ENCODE assay signal across 8 mouse cellular contexts in genomic region chr5:143434421-143434820, GRCm38 (mm10). TPM values are rescaled to one million over a fixed set of nuclear protein-coding genes. Genes with fewer than 3 reads are reported as not detected.
A peak's percentile ranks its signal among the peaks of the same experiment; 100 is the strongest.
DNase-seq lines count a peak whose midpoint lies in the region; ATAC-seq and TF ChIP-seq lines count a peak whose summit lies in the region.

No protein-coding gene starts in this region.

- no peaks in the 10 kb centered on the region for H3K36me3 ChIP-seq in neural tube, embryonic 15.5 days
- H3K36me3 ChIP-seq in hindbrain, postnatal 0 days (ENCODE audit: insufficient read depth, low read length): no peaks in the 10 kb centered on the region
- H3K36me3 ChIP-seq in limb, embryonic 14.5 days (ENCODE audit: control insufficient read depth, insufficient read depth, low read length): no peaks in the 10 kb centered on the region

- TF ChIP-seq CTCF in hindbrain, postnatal 0 days (IDR thresholded peaks at IDR 0.05; ENCODE audit: low read depth): peak; percentile 83
- peak; percentile 84 for TF ChIP-seq CTCF in olfactory bulb, adult 2 months (IDR thresholded peaks at IDR 0.05; ENCODE audit: insufficient read depth, low read depth, low read length)

- H3K27me3 ChIP-seq in neural tube, embryonic 15.5 days (replicated peaks): no peaks in the 10 kb centered on the region
- H3K27me3 ChIP-seq in hindbrain, postnatal 0 days (ENCODE audit: insufficient read depth, low read length): no peaks in the 10 kb centered on the region
- H3K27me3 ChIP-seq in limb, embryonic 14.5 days (ENCODE audit: control insufficient read depth, insufficient read depth, low read length): no peaks in the 10 kb centered on the region

- H3K9ac ChIP-seq in neural tube, embryonic 15.5 days (replicated peaks): no peak overlapping the region
- H3K9ac ChIP-seq in hindbrain, postnatal 0 days (replicated peaks; ENCODE audit: low read length): no peak overlapping the region
- no peak overlapping the region for H3K9ac ChIP-seq in limb, embryonic 14.5 days (ENCODE audit: low read depth, low read length, severe bottlenecking)

- no peak overlapping the region for H3K4me3 ChIP-seq in neural tube, embryonic 15.5 days (replicated peaks)
- H3K4me3 ChIP-seq in hindbrain, postnatal 0 days (ENCODE audit: low read length): no peak overlapping the region
- H3K4me3 ChIP-seq in limb, embryonic 14.5 days (replicated peaks; ENCODE audit: low read length): no peak overlapping the region
- H3K4me3 ChIP-seq in olfactory bulb, adult 2 months (ENCODE audit: insufficient read depth, low read depth, low read length): no peak overlapping the region

- H3K4me2 ChIP-seq in neural tube, embryonic 15.5 days: no peak overlapping the region
- no peak overlapping the region for H3K4me2 ChIP-seq in hindbrain, postnatal 0 days (ENCODE audit: low read depth, low read length)
- H3K4me2 ChIP-seq in limb, embryonic 14.5 days (replicated peaks; ENCODE audit: low read depth, low read length, severe bottlenecking): no peak overlapping the region

- H3K27ac ChIP-seq in neural tube, embryonic 15.5 days (replicated peaks): no peak overlapping the region
- no peak overlapping the region for H3K27ac ChIP-seq in hindbrain, postnatal 0 days
- H3K27ac ChIP-seq in limb, embryonic 14.5 days (replicated peaks; ENCODE audit: low read depth, low read length): no peak overlapping the region
- H3K27ac ChIP-seq in olfactory bulb, adult 2 months (ENCODE audit: insufficient read depth, low read depth, low read length): no peak overlapping the region

- no peaks in the 10 kb centered on the region for H3K4me1 ChIP-seq in neural tube, embryonic 15.5 days
- no peaks in the 10 kb centered on the region for H3K4me1 ChIP-seq in hindbrain, postnatal 0 days (ENCODE audit: insufficient read depth, low read length)
- H3K4me1 ChIP-seq in limb, embryonic 14.5 days (ENCODE audit: control insufficient read depth, insufficient read depth, low read length): no peaks in the 10 kb centered on the region
- no peaks in the 10 kb centered on the region for H3K4me1 ChIP-seq in olfactory bulb, adult 2 months (ENCODE audit: control insufficient read depth, insufficient read depth, low read length)

- no peak for ATAC-seq in neural tube, embryonic 15.5 days (ENCODE audit: low FRiP score)
- no peak for ATAC-seq in hindbrain, postnatal 0 days
- ATAC-seq in limb, embryonic 14.5 days (ENCODE audit: low FRiP score, low read depth): peak; percentile 44; the same call in 1 of the 2 replicates

- H3K9me3 ChIP-seq in neural tube, embryonic 15.5 days (replicated peaks): no peaks in the 10 kb centered on the region
- no peaks in the 10 kb centered on the region for H3K9me3 ChIP-seq in hindbrain, postnatal 0 days (ENCODE audit: low read length)
- H3K9me3 ChIP-seq in limb, embryonic 14.5 days (ENCODE audit: control insufficient read depth, low read length): no peaks in the 10 kb centered on the region

- no peak for TF ChIP-seq POLR2A in limb, embryonic 14.5 days (IDR thresholded peaks at IDR 0.05; ENCODE audit: borderline replicate concordance, extremely low read depth, insufficient read depth, insufficient read length)
- TF ChIP-seq POLR2A in olfactory bulb, adult 2 months (IDR thresholded peaks at IDR 0.05; ENCODE audit: insufficient read depth, low read depth, low read length): no peak

- 6% methylated on average over 4 of the region's 4 CpGs for WGBS in neural tube, embryonic 15.5 days
- WGBS in hindbrain, postnatal 0 days: 7% methylated on average over 4 of the region's 4 CpGs
- WGBS in limb, embryonic 14.5 days: 2% methylated on average over 4 of the region's 4 CpGs
- WGBS in olfactory bulb, adult 2 months: 16% methylated on average over 4 of the region's 4 CpGs

- DNase-seq in neural tube, embryonic 10.5 days (ENCODE audit: extremely low spot score, low spot score): peak; percentile 82
- peak; percentile 65 for DNase-seq in adrenal gland, adult 2 months
- peak; percentile 70 for DNase-seq in embryo, embryonic 11.5 days (ENCODE audit: low read depth, low spot score)
- DNase-seq in hindbrain, postnatal 0 days (ENCODE audit: low spot score): peak; percentile 78
- DNase-seq in limb, embryonic 14.5 days (ENCODE audit: low spot score): peak; percentile 42
- peak; percentile 64 to 72 for DNase-seq in thymus, postnatal 36 days

RNA-seq across cellular contexts. Expression of gene Daglb, which starts 30.0 kb away (rescaled TPM):
- polyA plus RNA-seq in neural tube, embryonic 15.5 days (2015; fragmentation: Nextera tagmentation; extraction: Ambion mirVana): 20.4 and 21.9 TPM in 2 replicates
- total RNA-seq in adrenal gland, adult 2 months (2021): 10 to 100 TPM; 19.0 to 19.4 TPM
- 29.3 and 33.0 TPM in 2 replicates for polyA plus RNA-seq in adrenal gland, adult 2 months (2012; rRNA removed)
- total RNA-seq in hindbrain, postnatal 0 days (2014; rRNA removed): 30.1 and 30.5 TPM in 2 replicates
- 19.3 and 20.3 TPM in 2 replicates for polyA plus RNA-seq in hindbrain, postnatal 0 days (2015; fragmentation: Nextera tagmentation; extraction: Ambion mirVana)
- 7.9 and 9.8 TPM in 2 replicates for polyA plus RNA-seq in limb, embryonic 14.5 days (2012; rRNA removed)
- polyA plus RNA-seq in limb, embryonic 14.5 days (2014; fragmentation: Nextera tagmentation; extraction: Ambion mirVana): 7.3 and 8.3 TPM in 2 replicates
- polyA plus RNA-seq in olfactory bulb, adult 2 months (2012; ENCODE audit: insufficient read depth, insufficient read length, low replicate concordance, missing spikeins): not detected in 2 replicates

RNA-seq across cellular contexts. Expression of gene Kdelr2, which starts 30.8 kb away (rescaled TPM):
- polyA plus RNA-seq in neural tube, embryonic 15.5 days (2015; fragmentation: Nextera tagmentation; extraction: Ambion mirVana): 141 and 151 TPM in 2 replicates
- total RNA-seq in adrenal gland, adult 2 months (2021): 100 to 1,000 TPM in 1 of 2 experiments, 10 to 100 TPM in 1; 96.0 to 107 TPM
- 101 and 109 TPM in 2 replicates for polyA plus RNA-seq in adrenal gland, adult 2 months (2012; rRNA removed)
- total RNA-seq in hindbrain, postnatal 0 days (2014; rRNA removed): 91.8 and 108 TPM in 2 replicates
- polyA plus RNA-seq in hindbrain, postnatal 0 days (2015; fragmentation: Nextera tagmentation; extraction: Ambion mirVana): 140 and 143 TPM in 2 replicates
- polyA plus RNA-seq in limb, embryonic 14.5 days (2012; rRNA removed): 189 and 268 TPM in 2 replicates
- polyA plus RNA-seq in limb, embryonic 14.5 days (2014; fragmentation: Nextera tagmentation; extraction: Ambion mirVana): 463 and 493 TPM in 2 replicates
- polyA plus RNA-seq in olfactory bulb, adult 2 months (2012; ENCODE audit: insufficient read depth, insufficient read length, low replicate concordance, missing spikeins): not detected in 2 replicates

Comparison
In these comparisons a context has a peak if more than half of its experiments do, and no peak if none do; other contexts are left out.
1. RNA of gene Kdelr2, which starts 30.8 kb away (polyA plus RNA-seq): 189 to 493 TPM in limb, embryonic 14.5 days, 141 to 151 TPM in neural tube, embryonic 15.5 days, 140 to 143 TPM in hindbrain, postnatal 0 days and 101 to 109 TPM in adrenal gland, adult 2 months; not detected in olfactory bulb, adult 2 months; every median in the first group is over 100 times any median in the second.
2. Peak in every context shown above with its lines, with median percentiles within 50 percentile points of each other: DNase-seq.